Mouse (Mus musculus): ENCODE measurements around the gene Lgsn. TPM values are rescaled to one million over a fixed set of nuclear protein-coding genes. Genes with fewer than 3 reads are reported as not detected.

Lgsn gene
- total RNA-seq (2021), result not detected
- long read RNA-seq, experiment 1, result 0 reads
- long read RNA-seq, experiment 2, result 0 reads

DNA sequence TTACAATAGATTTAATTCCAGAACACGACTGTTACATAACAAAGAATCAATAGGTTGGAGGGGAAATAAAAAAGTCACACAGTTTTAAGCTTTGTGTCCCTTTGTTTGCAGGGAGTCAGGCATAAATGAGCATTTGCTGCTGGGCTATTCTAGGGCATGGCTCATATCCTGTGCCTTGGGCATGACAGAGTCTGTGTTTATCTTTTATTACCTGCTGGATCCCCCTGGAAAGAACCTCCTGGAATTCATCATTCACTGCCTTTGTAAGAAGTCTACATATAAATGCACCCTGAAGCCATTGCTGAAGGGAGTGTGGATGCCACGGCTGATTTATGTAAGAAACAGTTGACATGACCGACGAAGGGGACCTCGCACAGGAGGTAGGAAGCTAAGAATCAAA lies at the start of gene Lgsn:
Gene Lgsn (plus strand): TSS at position 301 of the 400 bp plus-strand sequence.
- no peak for DNase-seq

DNA sequence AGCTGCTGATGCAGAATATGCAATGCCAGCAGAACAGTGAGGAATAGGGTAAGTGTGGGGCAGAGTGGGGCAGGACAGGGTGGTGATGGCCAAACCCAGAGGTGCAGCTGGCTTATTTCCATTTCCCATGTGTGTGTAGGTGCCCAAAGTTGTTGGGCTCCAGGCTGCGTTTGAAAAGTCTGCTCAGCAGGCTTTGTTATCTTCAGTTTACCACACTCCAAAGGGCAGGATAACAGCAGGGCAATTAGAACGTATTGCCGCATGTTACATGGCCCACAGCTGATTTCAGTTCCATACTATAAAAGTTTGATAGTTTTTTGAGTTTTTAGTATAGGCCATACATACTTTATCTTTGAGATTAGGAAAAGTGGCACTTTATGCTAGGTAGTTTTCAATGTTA lies 37.8 kb upstream of the Lgsn start:
- DNase-seq, result no peak

DNA sequence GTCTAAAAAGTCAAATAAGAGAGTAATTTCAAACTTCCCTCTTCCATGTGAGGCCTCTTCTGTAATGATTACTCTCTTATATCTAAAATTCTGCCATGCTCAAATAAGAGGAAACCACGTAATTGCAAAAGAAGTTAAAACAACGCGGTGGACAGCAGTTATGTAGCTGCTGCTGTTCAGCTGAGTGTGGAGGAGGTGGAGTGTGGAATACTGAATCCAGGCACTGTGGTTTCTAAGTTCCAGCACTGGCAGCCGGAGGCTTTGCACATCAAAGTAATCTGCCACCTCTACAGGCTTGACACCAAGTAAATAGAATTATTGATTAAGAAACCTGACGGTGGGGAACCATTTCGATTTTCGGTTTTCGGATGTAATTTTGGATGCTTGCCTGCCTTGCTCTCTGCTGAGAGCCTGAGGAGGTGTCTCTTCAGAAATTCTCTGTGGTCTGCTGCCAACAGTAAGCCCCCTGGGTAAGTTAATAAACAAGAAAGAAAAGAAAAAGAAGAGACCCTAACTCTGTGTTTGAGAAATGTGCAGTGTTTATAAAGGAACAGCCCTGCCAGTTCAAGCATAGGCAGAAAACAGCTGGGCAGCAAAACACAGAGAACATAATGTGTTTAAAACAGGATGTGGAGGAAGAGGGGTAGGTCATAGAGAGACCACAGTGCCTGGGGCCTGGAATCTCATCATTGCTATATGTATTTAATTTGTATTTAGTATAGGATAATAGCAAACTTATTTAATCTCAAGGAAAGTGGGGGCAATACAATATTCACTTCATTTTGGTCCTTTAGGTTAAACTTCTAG lies 33.7 kb upstream of the Lgsn start:
- no peak for DNase-seq

DNA sequence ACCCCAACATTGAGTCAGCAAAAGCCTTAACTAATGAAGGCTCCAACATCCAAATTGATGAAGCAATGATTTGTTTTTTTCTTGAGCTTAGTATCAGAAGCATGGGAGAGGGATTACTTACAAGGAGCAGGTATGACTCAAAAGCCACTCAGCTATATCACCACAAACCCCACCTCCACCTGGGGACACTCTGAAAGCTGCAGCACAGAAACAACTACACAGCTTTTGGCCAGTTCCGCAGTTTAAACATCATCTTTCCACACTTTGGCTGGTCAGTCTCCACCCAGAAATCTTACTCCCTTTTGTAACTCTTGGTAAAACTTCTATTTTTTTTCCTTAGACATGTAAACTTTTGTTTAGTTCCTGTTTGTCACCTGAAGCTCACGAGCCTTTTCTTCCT lies 32.6 kb upstream of the Lgsn start:
- DNase-seq, result no peak

DNA sequence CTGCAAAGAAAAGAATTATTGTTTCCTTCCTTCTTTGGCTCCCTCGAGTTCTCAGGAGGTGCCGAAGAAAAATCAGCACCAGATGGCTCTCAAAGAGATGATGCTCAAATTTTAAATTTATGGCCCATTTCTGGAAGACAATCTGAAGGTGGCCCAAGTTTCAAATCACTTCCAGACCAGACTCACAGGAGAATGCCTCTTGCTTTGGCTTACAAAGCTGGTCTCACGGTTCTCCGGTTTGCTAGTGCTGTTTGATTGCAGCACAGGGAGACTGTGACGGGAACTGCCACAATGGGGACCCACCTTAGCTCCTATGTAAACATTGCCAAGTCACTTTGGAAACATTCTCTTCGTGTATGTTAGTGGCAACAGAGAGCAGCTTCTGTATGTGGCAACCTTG lies 26.5 kb upstream of the Lgsn start:
- DNase-seq, result no peak

DNA sequence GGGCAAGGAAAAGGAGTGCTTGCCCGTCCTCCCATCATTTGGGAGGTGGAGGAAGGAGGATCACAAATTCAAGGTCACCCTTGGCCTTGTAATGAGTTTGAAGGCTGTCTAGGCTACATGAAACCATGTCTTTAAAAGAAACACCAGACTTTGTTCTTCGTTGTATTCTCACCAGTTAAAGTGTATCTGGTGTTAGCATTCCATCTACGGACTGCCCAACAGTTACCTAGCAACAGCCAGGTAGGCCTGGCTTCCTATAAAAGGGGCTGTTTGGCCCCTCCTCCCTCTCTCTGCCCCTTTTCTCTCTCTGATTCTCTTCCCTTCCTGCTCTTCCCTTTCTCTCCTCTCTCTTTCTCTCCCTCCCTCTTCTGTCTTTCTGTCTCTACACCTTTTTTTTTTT lies 25.7 kb upstream of the Lgsn start:
- no peak for DNase-seq

DNA sequence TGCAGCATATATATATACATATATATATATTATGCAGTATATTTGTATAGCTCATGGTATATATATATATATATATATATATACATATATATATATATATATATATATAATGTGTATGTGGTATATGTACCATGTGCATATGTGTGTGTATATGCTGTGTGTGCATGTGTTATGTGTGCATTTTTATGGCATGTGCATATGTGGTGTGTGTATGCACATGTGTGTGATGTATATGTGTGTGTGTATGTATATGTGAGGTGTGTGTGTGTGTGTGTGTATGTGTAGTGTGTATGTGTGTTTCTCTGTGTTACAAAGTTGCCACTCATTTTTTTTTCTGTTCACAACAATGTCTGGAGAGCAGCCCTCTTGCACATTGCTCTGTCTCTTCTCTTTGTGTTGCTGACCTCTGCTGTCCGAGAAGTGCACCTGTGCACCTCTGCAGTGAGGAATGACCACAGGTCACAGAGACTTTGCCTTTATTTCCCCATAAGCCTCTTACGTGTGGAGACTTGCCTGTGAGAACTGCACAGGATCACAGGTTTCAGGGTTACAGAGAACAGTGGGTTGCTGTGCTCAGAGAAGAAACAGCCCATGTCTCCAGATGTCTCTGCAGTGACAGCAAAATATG lies 23.3 kb upstream of the Lgsn start:
- no peak for DNase-seq

DNA sequence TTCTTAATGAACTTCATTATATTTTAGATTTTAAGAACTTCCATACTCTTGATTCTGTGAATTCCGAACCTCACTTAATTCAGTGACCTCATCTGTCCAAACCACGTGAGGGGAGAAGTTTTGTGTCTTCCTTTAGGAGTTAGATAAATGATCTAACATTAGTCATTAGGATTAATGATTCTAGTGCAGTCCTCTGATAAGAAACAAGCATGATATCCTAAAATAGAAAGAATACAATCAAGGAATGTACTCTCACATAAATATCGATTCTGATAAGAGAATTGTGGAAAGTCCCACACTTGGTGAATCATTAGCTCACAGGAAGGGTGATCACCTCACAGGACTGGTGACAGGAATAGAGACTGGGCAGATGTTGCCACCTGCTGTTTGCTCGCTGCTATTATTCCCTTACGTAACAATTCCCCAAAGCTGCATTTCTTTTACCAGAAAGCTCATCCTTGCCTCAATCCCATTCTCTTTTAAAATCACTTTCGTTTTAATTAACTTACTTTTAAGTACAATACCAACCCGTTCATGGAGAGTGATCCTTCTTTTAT lies 22.3 kb upstream of the Lgsn start:
- no peak for DNase-seq

DNA sequence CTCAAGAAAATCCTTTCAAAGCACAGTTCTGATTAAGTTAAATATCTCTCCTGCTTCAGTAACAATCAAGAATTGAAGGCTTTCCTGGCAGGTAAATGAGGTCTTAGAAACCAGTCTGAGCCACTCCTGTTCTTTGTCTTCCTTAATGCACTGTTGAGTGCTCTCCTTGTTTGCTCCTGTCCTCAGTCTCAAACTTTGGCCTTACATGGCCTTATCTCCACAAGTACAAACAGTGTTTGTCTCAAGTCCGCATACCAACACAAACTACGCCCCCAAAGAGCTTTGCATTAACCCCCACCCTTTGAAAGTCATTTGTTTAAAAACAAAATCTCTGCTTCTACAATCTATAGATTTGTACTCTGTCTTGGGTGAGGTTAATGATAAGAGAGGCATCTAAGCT lies 20.0 kb upstream of the Lgsn start:
- no peak for DNase-seq

DNA sequence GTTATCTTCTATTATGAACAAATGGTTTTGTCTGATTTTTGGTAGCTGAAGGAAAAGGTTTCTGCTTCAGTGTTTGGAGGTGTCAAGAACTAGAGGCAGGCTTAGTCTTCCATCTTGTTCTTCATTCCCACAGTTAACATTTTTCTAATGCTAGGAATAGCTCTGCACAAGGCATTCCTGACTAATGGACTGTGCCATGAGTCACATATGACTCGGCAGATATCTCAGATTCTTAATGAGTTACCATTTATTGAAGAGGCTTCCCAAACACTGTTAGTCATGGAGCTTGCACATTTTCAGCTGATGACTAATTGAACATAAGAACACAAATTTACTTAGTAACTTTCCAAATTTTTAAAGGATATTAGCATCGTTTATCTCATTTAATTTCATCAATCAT lies 19.3 kb upstream of the Lgsn start:
- DNase-seq, result no peak

DNA sequence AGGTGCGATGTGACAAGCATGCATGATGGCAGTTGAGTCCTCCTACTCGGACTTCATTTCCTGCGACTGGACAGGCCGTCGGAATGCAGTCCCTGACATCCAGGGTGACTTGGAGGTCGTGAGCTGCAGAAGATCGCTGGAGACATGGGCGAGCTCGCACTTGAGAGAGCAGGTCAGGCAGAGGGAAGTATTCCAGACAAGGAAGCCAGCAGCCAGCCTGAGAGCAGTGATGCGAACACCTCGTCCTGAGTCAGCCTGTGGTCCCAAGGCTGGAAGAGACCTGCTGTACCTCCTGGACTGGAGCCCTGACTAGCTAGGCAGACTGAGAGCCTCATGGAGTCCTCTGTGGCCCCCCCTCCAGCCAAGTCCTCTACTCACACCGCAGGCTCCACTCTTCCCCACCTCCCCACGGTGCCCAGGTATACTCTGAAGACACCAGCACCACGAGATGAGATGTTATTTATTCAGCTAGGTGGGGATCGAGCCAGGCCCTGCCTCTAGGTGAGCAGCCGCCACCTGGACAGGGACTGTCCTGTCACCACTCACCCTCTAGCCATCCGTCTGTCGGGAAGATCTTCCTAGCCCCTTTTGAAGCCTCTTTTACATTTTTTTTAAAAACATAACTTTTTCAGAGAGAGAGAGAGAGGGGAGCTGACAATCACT lies 11.5 kb upstream of the Lgsn start:
- no peak for DNase-seq

DNA sequence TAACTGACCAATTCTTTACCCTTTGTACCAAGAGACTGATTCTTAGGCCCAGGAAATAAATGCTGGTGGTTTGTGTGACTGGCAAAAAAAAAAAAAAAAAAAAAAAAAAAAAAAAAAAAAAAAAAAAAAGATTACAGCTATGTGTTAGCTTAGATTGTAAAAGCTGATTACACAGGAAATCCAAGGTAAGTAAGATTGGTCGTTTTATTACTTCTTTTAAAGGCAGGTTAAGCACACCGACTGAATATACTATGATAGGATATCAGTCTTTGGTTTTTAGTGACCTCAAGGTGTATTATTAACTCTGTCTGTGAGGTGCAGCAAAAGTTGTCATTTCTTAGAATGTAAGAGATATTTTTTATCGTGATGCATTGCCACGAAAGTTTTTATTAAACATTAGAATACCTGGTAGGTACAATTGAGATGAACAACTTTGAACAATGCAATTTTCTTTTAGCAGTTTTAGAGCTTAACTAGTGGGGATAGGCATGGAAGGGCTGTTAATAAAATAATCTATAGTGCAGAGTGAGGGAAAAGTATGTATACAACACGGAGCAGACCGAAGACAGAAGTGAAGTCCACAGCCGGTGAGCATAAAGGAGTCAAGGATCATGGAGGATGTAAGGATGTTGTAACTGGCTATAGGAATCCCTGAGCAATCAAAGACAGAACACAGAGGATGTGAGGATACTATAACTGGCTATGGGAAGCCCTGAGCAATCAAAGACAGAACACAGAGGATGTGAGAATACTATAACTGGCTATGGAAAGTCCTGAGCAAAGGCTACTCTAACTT lies 10.7 kb upstream of the Lgsn start:
- no peak for DNase-seq

DNA sequence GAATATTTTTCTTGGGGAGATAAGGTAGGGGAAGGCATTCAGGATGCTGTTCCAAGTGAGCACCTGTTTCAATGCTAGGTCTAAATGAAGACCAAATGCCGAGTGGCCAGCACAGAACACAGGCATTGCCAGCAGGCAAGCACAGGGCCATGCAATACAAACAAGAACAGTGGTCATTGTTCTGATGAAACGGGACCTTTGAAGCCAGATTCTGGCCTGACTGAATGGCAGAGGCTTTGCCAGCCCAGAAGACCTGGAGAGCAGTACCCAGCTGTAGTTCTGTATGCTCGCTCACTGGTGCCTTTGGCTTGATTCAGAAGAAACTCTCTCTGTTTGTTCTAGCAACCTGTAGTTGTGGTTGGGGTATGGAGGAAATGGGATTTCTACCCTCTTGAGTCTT lies 800 bp upstream of the Lgsn start:
- no peak for DNase-seq

DNA sequence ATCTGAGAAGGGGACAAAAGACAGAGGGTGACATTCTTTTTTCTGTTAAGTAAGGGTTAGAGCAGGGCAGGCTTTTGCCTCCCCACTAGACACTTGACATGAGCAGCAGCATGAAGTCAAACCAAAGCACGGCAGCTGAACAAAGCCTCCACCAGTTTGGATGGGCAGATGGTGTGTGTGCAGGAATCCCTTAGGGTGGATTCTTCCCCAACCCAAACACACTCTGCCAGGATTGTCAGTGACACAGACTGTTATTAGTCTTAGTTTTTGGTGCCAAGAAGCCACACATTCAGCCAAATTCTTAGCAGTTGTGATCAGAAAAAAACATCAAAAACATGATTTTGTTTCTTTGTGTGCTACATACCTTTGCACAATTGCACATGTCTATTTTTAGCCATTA lies 2.1 kb downstream of the Lgsn start:
- DNase-seq, result no peak

DNA sequence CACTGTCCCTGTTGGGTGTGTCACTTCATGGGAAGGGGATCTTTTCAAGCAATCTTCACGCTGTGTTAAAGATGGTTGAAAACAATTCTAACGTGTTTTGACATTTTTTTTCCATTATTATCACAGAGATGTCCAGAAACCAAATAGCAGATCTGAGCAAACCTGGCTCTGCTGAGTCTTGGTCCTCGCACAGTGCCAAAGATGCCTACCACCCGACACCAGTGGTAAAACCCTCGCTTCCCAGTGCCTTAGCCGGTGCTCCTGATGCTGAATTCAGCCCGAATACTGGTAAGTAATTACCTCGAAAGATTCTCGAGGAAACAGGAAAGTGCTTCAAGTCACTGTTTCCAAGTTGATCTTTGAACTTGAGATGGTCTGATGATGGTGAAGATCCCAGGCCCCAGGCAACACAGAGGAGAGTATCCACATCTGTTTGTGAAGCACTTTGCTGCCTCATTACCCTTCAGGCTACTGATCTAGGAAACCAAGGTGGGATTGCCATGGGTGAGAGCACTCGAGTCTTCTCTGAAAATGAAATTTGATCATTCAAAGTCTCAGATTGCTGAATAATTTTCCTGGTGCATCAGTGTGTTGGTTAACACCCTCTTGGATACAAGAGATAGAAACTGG lies 14.2 kb downstream of the Lgsn start:
- no peak for DNase-seq

DNA sequence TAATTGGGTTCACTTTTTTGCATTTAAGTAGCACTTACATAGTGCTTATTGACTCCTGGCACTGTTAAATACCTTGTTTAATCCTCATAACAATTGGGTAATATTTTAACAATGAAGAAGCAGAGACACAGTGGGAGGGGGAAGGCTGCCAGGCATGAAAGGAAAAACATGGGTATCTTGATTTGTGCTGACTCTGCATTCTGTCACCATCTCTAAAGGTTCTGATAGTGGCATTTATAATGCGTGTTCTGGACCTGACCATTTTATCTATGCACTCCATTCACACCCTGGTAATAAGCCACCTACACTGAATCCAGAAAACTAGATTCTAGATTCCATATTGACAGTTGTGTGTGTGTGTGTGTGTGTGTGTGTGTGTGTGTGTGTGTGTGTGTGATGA lies 19.4 kb downstream of the Lgsn start:
- no peak for DNase-seq

DNA sequence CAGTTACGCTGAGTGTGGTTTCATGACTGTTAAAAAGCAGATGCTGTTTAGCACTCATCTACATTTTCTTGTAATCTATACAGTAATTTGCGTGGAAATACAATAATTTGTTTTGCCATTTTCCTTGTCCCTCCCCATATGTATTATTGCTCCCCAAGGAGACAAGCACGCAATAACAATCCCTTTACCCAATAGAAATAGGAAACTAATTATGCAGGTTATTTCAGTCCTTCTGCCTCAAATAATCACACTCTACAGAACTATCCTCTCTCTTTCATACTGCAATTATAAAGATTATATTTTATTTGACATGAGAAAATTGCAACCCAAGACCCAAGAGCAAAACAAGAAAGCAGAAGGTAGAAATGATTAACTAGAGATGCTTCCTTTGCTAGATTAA lies 20.8 kb downstream of the Lgsn start:
- DNase-seq, result no peak

DNA sequence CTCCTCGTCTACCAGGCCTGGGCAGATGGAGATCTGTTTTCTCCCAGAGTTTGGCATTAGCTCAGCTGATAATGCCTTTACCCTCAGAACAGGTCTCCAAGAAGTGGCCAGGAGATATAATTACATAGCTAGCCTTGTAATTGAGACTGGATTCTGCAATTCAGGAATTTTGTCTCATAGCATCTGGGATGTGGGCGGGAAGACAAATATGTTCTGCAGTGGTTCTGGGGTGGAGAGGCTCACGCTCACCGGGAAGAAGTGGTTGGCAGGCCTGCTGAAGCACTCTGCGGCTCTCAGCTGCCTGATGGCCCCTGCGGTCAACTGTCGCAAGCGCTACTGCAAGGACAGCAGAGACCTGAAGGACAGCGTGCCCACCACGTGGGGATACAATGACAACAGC lies 27.6 kb downstream of the Lgsn start:
- DNase-seq, result no peak

DNA sequence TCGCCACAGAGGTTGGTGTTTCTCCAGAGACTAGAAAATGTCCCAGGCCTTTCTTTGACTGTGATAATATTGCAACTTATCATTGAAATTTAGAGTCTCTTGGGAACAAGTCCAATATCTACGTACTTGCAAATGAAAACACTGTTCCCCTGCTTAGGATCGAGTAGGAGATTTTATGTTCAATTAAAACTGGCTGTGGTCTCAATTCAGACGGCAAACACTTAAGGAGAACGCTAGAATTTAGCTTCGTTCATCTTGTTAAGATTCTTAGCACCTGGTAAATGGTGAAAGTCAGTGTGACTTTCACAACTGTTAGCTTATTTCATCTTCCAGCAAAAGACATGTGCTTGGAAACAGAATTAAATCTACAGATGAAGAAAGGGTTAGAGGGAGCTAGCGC lies 29.1 kb downstream of the Lgsn start:
- no peak for DNase-seq

DNA sequence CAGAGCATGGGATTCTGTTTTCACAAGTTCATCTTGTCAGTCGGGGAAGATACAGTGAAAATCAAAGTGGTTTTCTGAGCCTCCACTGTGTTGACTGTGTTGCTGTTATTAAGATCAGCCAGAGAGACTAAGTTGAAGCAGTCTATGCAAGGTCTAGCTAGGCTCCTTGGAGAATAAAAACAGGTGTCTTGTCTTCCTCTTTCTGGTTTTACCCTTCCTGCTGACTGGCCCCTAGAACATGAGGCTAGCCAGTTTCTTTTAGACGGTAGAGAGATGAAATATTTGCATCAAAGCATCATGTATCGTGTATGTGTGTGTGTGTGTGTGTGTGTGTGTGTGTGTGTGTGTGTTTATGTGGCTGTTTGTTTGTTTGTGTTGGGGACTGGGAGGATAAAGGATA lies 29.6 kb downstream of the Lgsn start:
- DNase-seq, result no peak

DNA sequence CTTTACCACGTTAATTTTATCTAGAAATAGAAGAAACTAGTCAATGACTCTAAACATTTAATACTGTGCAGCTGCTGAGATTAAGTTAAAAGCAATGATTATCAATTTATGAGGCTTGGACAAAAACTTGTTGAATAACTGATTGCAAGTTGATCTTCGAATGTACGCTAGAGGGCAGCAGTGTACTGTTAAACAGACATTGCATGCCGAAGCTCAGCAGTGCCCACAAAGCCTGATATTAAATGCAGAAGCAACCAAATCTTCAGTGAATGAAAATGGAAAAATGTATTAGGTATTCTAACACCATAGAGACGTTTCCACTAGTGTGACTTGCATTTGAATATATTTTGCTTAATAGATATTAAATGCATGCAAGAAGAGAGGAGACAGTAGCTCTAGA lies 33.9 kb downstream of the Lgsn start:
- DNase-seq, result no peak

DNA sequence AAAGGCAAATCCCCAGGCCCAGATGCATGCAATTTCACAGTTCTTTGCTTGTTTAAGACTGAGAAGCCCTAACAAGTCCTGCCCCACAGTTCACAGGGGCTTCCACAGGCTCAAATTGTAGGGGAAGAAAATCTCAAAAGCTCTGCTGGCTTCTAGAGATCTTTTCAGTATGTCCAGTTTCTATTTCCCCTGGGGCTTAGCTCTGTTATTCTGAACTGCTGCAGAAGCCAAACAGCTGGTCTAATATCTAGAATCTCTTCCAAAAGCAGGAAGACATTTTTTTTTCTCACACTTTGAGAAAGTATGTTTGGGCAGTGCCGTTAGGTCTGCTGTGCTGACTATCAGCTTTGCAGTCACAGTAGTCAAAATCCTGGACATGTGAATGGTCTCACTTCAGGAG lies 38.6 kb downstream of the Lgsn start:
- DNase-seq, result no peak
